Mouse (Mus musculus) left cerebral cortex, postnatal 25 days (tissue): ENCODE data around the gene Gngt2. TPM values are rescaled to one million over a fixed set of nuclear protein-coding genes. Genes with fewer than 3 reads are reported as not detected.

Source experiments
- DNase-seq, 2 experiments: peaks; one replicate each; pipeline ENCODE4 v3.0.0; 2022; ENCODE audit warnings: low spot score in 2 of 2, mixed read lengths in 1 of 2
- intact Hi-C: fragments of 180-260 bp; cut with DNase I; formaldehyde crosslinking; loops from one replicate; pipeline ENCODE4 v1.15.1; 2025
- total RNA-seq, 2 experiments: library from RNA; stranded (reverse); gene quantifications; 2 replicates each; pipeline ENCODE4 v1.2.3; 2021

Gngt2 gene
- total RNA-seq, 2 experiments from 2014 or later = 2.6 to 3.2 TPM

DNA sequence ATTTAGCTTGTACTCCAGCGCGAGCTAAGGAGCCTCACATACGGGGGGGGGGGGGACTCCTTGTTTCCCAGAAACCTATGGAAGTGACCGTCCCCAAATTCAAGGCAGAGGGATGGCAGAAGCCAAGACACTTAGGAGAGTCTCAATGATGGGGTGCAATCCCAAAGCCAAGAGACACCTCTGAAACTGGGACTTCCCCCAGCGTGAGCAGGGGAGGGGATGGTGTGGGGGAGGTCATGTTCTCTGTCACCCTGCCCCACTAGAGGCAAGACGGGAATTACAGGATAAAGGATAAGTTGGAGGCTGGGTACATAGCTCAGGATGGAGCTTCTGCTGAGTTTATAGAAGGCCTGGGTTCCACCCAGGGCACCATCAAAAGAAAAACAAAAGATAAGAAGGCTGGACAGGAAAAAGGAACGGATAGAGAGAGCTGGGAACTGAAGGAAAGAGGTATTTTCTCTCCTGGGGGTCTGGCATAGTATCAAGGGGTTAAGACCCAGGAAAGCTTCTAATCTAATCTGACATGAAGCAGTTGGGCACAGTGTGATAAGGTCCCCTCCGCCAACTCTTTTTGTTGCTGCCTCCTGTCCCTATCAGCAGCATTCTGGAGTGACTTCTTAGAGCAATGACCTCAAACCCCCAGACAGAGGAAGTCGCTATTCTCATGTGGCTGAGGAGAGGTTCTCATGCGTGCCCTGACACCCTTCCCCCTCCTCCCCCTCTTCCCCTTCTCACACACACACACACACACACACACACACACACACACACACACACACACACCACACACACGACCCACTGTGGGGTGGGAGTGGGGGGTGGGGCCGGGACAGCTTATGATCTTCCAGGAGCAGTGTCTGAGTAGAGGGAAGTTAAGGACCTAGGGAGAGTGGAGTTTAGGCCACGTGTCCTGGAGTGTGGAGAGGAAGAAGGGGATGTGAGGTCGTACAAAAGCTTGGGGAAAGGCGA lies 2.0 kb upstream of the Gngt2 start:
- DNase-seq = no peak
- intact Hi-C loops = no loop called here

- no peak for DNase-seq
- intact Hi-C loops = no loop called here
Observed at GRCm38 (mm10) chr11:95835832-95836231, 1.2 kb upstream of the Gngt2 start.

DNA sequence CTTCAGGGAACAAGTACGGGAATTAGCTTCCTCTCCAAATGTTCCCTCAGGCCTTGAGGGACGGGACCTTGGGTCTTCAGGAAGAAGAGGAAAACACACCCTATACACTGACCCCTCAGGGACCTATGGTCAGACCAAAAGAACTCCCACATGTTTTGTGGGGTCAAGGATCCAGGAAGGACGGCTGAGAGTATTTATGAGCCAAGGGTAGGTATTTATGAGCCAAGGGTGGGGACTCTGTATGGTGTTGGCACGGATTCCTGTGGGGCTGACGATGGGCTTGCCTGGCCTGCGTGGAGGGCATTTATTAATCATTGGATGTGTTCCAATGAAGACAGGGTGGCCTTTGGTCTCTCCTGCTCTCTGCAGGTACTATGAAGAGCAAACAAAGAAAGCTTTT lies 583 bp upstream of the Gngt2 start:
- no peak for DNase-seq
- intact Hi-C loops = no loop called here

GRCm38 (mm10) chr11:95838598-95838997 lies 1.6 kb downstream of the Gngt2 start:
- DNase-seq = no peak
- intact Hi-C loops = no loop called here

- intact Hi-C loops = no loop called here
- no peak for DNase-seq
Observed at GRCm38 (mm10) chr11:95838999-95839868, 2.2 kb downstream of the Gngt2 start.

DNA sequence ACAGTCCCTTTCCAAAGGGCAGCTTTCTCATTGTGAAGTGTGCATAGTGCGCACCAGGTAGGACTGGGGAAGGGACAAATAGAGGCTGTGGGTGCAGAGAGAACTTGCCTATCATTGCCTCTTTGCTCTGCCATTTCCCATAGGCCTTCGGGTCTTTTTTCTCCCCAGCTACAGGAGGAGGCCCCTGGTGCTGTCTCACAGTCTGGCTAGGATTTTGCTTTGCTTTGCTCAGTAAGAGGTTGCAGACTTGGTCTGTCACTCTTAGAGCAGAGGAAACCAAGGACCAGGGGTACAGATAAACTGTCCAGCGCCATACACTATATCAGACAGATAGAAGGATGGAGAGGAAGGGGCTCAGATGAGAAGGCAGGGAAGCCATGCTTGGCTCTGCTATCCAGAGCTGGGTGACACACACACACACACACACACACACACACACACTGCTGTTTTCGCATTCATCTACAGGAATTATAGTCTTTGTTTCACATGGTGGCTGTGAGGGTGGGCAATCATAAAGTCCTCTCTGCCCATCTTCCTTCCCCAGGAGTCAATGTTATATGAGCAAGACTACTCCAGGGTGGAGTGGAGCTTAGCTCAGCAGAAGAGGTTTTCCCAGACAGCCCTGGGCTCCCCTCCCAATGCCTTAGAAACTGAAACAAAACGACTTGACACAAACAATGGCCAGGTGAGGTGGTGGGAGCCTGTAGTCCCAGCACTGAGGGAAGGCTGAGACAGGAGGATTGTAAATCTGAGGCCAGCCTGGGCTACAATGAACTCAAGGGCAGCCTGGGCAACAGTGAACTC lies 3.9 kb downstream of the Gngt2 start:
- no peak for DNase-seq
- intact Hi-C loops = no loop called here

DNA sequence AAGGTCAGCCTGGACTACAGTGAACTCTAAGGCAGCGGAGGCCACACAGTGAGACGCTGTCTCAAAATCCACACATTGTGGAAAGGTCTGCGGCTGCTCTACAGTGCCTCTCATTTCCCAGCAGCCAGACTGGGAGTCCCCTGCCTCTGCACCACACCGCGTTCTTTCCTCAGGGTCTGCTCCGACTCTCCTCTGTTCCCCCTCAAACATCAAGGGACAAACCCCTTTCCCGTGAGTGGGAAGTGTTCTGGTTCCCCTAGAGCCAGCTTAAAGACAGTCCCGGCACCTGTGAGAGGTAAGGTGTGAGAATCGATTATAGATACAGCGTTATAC lies 4.4 kb downstream of the Gngt2 start:
- DNase-seq = no peak

DNA sequence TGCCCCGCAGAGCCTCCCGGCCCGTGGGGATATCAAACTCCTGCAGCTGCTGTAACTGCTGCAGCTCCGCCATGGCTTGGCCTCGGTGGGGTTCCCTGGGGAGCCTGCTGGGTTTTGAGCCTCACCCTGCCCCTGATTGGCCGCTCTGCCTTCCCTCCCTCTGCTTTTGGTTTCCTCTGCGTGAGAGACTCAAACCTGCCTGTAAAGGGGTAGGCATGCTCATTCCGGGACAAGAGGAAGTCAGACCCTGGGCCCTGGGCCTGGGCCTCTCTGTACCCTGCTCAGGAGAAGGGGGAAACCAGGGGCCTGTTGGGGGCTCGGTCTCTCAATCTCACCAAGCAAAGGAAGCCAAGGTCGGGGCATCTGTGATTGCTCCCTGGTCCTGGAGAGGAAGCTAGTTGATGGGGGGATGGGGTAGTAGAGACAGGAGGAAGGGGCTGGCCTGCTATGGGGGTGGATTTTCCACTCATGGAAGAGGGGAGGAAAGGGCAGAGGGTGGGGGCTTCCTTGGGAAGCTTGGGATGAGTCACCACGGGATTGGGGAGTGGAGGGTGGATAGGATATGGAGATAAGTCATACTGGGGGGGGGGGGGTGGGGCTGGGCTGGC lies 5.2 kb downstream of the Gngt2 start, which contains the start of gene Abi3:
Gene Abi3 (minus strand): TSS at position 403 of the 608 bp plus-strand sequence.
- intact Hi-C loops = no loop called here
- DNase-seq = peak in 1 of 2 experiments; percentile 49

More for the DNA sequence above, 4.4 kb downstream of the Gngt2 start:
- intact Hi-C loops = no loop called here

- intact Hi-C loops = no loop called here
- DNase-seq = no peak
Observed at GRCm38 (mm10) chr11:95842953-95843352, 5.9 kb downstream of the Gngt2 start.

DNA sequence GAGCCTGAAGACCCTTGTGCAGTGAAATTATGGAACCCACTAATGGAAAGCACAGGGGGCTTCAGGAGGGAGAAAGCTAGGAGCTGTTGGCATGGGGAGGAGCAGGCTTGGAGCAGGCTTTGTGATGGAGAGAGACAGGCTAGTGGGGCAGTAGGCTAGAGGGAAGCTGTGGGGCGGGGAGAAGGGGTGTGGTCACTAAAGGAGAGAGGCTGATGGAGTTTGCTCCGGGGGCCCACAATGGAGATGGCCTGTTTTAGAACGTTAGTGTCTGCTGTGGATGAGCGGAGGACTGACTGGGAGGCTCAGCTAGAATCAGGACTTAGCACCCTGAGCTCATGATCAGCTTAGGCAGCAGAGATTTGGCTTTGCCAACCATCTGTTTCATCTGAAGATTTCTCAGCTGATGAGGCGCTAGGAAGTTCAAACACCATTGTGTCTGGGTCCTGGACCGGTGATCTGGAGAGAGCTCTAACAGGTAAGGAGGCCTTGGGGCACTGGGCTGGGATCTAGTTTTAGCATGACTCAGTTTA lies 6.5 kb downstream of the Gngt2 start:
- intact Hi-C loops = no loop called here
- no peak for DNase-seq

DNA sequence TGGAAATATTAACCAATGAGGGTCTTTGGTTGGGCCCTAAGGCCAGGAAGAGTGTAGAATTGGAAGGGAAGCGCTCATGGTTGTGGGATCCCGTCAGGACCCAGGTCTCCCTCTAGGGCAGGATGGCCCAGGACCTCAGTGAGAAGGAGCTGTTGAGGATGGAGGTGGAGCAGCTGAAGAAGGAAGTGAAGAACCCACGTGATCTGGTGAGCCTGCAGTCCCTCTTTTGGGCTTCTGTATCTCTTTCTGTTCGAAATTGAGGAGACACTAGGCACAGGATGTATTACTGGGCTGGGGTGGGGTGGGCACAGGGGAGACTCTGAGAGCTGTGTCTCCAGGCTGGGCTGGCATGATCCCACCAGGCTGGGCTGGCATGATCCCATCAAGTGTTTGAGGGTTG lies 7.9 kb downstream of the Gngt2 start:
- intact Hi-C loops = no loop called here
- no peak for DNase-seq

DNA sequence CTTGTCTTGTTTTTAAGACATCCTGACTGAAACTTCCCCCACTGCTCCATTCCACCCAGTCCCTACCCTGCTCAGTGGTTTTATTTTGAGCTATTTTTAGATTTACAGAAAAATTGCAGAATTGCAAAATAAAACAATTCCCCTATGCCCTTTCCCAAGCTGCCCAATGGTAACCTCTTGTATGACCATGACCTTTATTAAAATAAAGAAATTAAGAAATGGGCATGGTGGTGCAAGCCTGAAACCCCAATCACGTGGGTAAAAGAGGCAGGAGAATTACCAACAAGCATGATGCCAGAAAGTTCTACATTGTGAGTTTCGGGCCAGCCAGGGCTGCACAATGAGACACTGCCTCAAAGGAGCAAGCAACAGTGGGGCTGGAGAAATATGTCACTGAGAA lies 13.9 kb downstream of the Gngt2 start:
- DNase-seq = no peak
- intact Hi-C loops = loop anchor here (10.0 kb wide), 1 partner anchor 166 kb away; no protein-coding TSS in a partner anchor

- intact Hi-C loops = loop anchor here (1.0 to 10.0 kb wide), 2 partner anchors 25 to 169 kb away; no protein-coding TSS in a partner anchor
- DNase-seq = no peak
Observed at GRCm38 (mm10) chr11:95853684-95854083, 16.7 kb downstream of the Gngt2 start.

GRCm38 (mm10) chr11:95857306-95857705 lies 20.3 kb downstream of the Gngt2 start:
- intact Hi-C loops = loop anchor here (5.0 to 10.0 kb wide), 2 partner anchors 173 to 220 kb away; partner anchors contain the start of gene Atp5g1

GRCm38 (mm10) chr11:95857716-95858527 lies 20.9 kb downstream of the Gngt2 start:
- DNase-seq = peak in 1 of 2 experiments; percentile 53
- intact Hi-C loops = loop anchor here (2.0 to 10.0 kb wide), 3 partner anchors 33 to 219 kb away; partner anchors contain the start of genes Atp5g1 and Phospho1

More at GRCm38 (mm10) chr11:95857306-95857705, 20.3 kb downstream of the Gngt2 start:
- DNase-seq = no peak

DNA sequence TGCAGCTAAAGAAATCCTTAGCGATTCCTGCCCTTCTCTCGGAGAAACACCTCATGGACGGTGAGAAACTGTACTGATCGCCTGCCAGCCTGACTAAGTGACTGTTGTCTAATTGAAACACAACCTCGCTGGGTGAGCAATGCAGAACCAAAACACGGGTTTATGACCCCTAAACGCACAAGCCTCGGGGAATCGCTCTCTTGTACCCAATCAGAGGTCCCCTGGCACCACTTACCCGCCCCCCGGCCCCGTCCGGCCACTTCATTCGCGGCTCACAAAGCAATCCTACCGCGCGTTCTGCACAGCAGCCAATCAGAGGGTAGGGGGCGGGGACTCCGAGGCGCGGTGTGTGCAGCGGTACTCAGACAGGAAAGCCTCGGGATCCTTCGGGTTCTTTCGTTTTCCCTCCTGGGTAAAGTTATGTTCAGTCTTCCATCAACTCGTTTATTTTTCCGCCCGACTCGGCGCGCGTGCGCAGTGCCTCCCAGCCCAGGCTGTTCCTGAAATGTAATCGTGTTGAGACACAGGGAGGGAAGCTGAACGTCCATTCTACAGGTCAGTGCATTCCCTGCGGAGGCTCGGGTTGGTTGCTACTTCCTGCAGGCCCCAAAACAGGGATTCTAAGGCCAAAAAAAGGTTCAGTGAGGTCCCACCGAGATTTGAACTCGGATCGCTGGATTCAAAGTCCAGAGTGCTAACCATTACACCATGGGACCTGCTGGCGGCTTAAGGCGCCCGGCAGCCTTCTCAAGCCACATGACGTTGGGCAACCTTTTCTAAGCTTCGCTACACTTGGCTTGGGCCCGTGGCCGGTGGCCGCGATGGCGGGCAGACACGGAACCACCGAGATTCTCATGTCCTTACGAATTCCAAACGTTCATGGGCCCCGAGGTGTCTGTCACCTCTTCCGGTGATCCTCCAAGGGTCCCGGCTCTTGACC lies 21.8 kb downstream of the Gngt2 start:
- intact Hi-C loops = loop anchor here (2.0 to 10.0 kb wide), 3 partner anchors 34 to 219 kb away; partner anchors contain the start of genes Atp5g1 and Phospho1
- DNase-seq = peak; percentile 96 to 99
